In the genomic region with DNA sequence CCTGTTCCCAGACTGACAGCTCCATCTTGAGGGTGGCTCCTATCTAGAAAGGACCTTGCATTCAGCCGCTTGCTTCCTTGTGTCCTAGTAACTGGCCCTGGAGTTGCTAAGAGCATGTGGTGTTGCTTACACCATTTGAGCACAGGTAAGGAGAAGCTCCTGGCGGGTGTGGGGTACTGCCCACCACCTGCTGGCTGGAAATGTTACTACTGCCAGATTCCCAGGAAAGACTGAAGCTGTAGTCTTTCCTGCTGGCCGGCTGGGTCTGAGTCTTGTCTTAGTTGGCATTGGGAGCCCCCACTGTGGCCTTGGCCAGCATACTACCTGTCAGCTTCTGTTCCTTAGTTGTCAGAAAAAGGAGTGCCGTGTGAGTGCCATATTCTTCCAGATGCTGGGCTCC, we compare ENCODE assay signal across 8 mouse cellular contexts. TPM values are rescaled to one million over a fixed set of nuclear protein-coding genes. Genes with fewer than 3 reads are reported as not detected.
DNase-seq lines count a peak whose midpoint lies in the region.

No protein-coding gene starts in this region.

- peak; percentile 31 for DNase-seq in heart, postnatal 4 days
- no peak for DNase-seq in heart, adult 18-20 months
- peak; percentile 18 to 32 for DNase-seq in right cerebral cortex, adult 2 months (ENCODE audit: low spot score in 2 of 2)
- DNase-seq in right cerebral cortex, postnatal 4 days = no peak
- DNase-seq in kidney, postnatal 10 days = peak; percentile 67
- DNase-seq in lung, postnatal 36 days = peak; percentile 50
- no peak for DNase-seq in gastrocnemius, adult 18-20 months (ENCODE audit: low spot score)
- DNase-seq in gastrocnemius, postnatal 4 days (ENCODE audit: low spot score in 2 of 2) = no peak

RNA-seq across cellular contexts. Expression of gene Sned1, which starts 2.6 kb away (rescaled TPM):
- total RNA-seq in heart, postnatal 4 days (2021) = 10 to 100 TPM; 11.0 to 11.4 TPM
- 1 to 10 TPM; 4.2 to 7.5 TPM for total RNA-seq in heart, adult 18-20 months (2021)
- total RNA-seq in gastrocnemius, adult 18-20 months (2021) = 1 to 10 TPM; 3.7 to 4.1 TPM
- total RNA-seq in gastrocnemius, postnatal 4 days (2021) = 1 to 10 TPM; 6.3 to 9.1 TPM

Comparison
In these comparisons a context has a peak if more than half of its experiments do, and no peak if none do; other contexts are left out.
1. DNase-seq: peak in heart, postnatal 4 days (single experiment), right cerebral cortex, adult 2 months (2 of 2), kidney, postnatal 10 days (single experiment) and lung, postnatal 36 days (single experiment); none in heart, adult 18-20 months (0 of 2), right cerebral cortex, postnatal 4 days (single experiment), gastrocnemius, adult 18-20 months (single experiment) and gastrocnemius, postnatal 4 days (0 of 2).